Mouse (Mus musculus) frontal cortex, postnatal 25 days (tissue): ENCODE measurements at regions not wholly inside any gene's neighbourhood (a gene's known extent, or its start where the extent isn't known, plus 50 kb on each side); places are given as distances from the start of the nearest gene placed in this dataset.
"Not testable (repeated sequence)": the region's sequence is repeated elsewhere in the genome, so short reads cannot be mapped to it uniquely, and the experiment has no call there.

ENCODE experiments used
- DNase-seq, 2 experiments: peaks; one replicate each; pipeline ENCODE4 v3.0.0; 2022; ENCODE audit warnings: low spot score in 2 of 2

GRCm38 (mm10) chr1:112486046-112486445 lies 621.3 kb upstream of the Dsel start:
- not testable (repeated sequence) for DNase-seq

GRCm38 (mm10) chr1:112456047-112456446 lies 591.3 kb upstream of the Dsel start:
- peak; percentile 23 to 25 for DNase-seq

DNA sequence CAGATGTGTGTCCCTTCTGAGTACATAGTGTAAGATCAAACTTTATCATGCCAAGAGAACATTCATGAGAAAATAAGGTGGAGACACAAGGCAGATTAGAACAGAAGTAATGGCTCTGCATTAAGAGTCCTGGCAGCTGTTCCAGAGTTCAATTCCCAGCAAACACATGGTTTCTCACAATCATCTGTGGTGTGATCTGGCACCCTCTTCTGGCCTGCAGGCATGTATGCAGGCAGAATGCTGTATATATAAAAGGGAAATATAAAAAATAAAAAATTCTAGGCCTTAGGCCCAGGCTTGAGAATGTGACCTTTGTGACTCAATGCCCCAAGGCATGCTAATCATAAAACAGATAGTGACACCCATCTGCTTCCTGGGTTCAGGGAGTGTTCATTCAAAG lies 587.7 kb upstream of the Dsel start:
- no peak for DNase-seq

GRCm38 (mm10) chr1:112451622-112452021 lies 586.9 kb upstream of the Dsel start:
- no peak for DNase-seq

GRCm38 (mm10) chr1:112439109-112439508 lies 574.4 kb upstream of the Dsel start:
- no peak for DNase-seq

- peak; percentile 10 to 23 for DNase-seq
Measured at GRCm38 (mm10) chr1:112416350-112417083, 551.8 kb upstream of the Dsel start.

- DNase-seq, result peak; percentile 49 to 54
Measured at GRCm38 (mm10) chr1:112388807-112389206, 524.1 kb upstream of the Dsel start.

DNA sequence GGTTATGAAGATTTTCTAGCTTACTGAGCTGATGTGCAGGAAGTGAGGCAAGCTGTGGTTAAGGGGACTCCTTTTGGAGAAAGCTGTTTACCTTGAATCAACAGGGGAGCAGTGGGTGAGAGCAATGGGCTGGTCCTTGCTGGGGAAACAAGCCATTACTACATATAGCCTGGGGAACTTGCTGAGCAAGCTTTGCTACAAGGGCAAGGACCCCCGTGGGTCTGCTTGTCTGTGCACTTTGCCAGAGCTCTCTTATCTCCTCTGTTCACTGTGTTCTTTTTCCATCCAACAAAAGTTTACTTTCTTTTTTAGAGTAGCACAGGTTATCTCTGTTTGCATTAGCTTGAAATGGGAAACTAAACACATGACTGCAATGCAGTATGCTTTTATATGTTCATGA lies 519.3 kb upstream of the Dsel start:
- no peak for DNase-seq

DNA sequence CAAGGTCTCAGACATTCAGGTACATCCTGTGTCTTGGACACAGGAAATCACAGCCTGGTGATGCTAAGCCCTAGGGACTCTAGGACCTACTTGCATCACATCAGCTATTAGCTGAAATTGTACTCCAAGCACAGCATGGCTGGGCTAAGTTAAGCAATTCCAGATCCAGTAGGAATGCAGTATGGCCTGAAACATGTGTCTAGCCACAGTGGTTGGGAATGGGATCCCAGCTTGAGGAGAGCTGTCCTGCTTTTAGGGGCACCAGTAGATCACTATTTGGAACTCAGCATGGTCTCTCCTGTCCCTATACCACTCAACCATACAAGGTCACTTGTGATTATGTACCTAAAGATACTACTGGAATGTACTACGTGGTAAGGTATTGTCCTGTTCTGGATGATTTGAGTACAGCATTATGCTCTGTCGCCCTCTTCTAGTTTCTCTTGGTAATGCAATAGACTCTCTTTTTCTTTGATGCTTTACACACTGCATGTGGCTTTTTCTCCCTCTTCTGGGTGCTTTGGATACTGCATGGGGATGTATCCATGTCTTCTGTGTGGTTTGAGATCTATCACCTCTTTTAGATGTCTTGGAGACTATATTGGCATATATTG lies 515.0 kb upstream of the Dsel start:
- peak in 1 of 2 experiments; percentile 35 for DNase-seq

DNA sequence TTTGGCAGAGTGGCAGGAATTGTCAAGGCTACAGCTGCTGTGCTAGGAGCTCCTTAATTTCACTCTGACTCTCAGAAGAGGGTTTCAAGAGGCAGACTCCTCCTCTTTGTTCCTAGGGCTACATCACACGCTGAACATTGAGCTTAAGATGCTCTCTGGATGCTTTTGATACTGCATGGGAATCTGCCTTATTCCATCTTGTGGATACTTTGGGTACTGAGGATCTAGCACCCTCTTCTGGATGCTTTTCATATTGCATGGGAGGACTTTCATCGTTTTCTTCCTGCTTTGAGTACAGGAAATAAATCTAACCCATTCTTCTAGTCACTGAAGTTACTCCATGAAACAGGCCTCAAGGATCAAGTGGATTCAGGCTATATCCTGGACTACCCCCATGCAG lies 513.9 kb upstream of the Dsel start:
- DNase-seq, result peak in 1 of 2 experiments; percentile 14

- no peak for DNase-seq
Measured at GRCm38 (mm10) chr1:112355816-112356215, 491.1 kb upstream of the Dsel start.
